Mouse (Mus musculus): Measurements from ENCODE around the gene Isg15. TPM values are rescaled to one million over a fixed set of nuclear protein-coding genes. Genes with fewer than 3 reads are reported as not detected.
A peak's percentile ranks its signal among the peaks of the same experiment; 100 is the strongest.

The Isg15 gene
- polyA plus RNA-seq, 1 experiment from 2014 or later: 6.1 TPM

- H3K27ac ChIP-seq (ENCODE audit: low read length): no peak overlapping the region
- ATAC-seq (ENCODE audit: low read depth): no peak
- peaks cover 49% of the 10 kb centered on the region for H3K4me1 ChIP-seq (ENCODE audit: control insufficient read depth, low read depth, low read length)
- H3K4me3 ChIP-seq (ENCODE audit: low read depth, low read length): peak overlapping the region; percentile 81
- H3K4me2 ChIP-seq (ENCODE audit: low read depth, low read length): peak overlapping the region; percentile 99
- peak overlapping the region; percentile 78 for H3K9ac ChIP-seq (ENCODE audit: low read depth, low read length)
- H3K9me3 ChIP-seq (replicated peaks; ENCODE audit: control insufficient read depth, low read length): no peaks in the 10 kb centered on the region
- H3K27me3 ChIP-seq (ENCODE audit: control insufficient read depth, insufficient read depth, low read depth, low read length): peaks cover 27% of the 10 kb centered on the region
- 10% methylated on average over 35 of the region's 35 CpGs for WGBS (ENCODE audit: insufficient replicate concordance)
- H3K36me3 ChIP-seq (ENCODE audit: control insufficient read depth, insufficient read depth): no peaks in the 10 kb centered on the region
These were observed 4.4 kb downstream of the Isg15 start for GRCm38 (mm10) chr4:156195927-156196870.

DNA sequence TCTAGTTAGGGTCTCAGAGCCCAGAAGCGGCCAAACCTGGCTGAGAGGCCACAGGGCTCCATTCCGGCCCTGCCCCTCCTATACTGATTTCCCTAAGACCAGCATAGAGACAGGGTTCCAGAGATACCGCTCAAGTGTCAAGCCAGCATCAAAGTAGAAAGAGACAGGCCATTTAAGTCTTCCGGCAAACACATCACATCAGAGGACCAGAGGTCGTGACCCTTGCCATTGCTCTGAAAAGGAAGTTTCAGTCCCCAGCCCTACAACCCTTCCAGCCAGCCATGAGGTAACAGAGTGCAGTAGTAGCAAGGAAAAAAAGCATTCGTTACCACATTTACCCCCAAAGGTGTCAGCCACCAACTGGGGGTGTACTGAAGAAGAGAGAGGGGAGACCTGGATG, 6.3 kb downstream of the Isg15 start:
- H3K4me1 ChIP-seq (ENCODE audit: control insufficient read depth, low read depth, low read length): peaks cover 45% of the 10 kb centered on the region
- H3K4me2 ChIP-seq (ENCODE audit: low read depth, low read length): no peak overlapping the region
- WGBS (ENCODE audit: insufficient replicate concordance): 62% methylated on average over 6 of the region's 6 CpGs
- H3K27me3 ChIP-seq (ENCODE audit: control insufficient read depth, insufficient read depth, low read depth, low read length): peaks cover 27% of the 10 kb centered on the region
- H3K9ac ChIP-seq (ENCODE audit: low read depth, low read length): no peak overlapping the region
- H3K27ac ChIP-seq (ENCODE audit: low read length): no peak overlapping the region
- no peak for ATAC-seq (ENCODE audit: low read depth)
- no peak overlapping the region for H3K4me3 ChIP-seq (ENCODE audit: low read depth, low read length)
- no peaks in the 10 kb centered on the region for H3K9me3 ChIP-seq (replicated peaks; ENCODE audit: control insufficient read depth, low read length)
- no peaks in the 10 kb centered on the region for H3K36me3 ChIP-seq (ENCODE audit: control insufficient read depth, insufficient read depth)

GRCm38 (mm10) chr4:156193906-156194305, 6.7 kb downstream of the Isg15 start:
- Histone ChIP-seq H3K4me1 (ENCODE audit: control insufficient read depth, low read depth, low read length) (peaks cover 50% of the 10 kb centered on the region), H3K4me3 (ENCODE audit: low read depth, low read length) (no peak overlapping the region), H3K9ac (ENCODE audit: low read depth, low read length) (no peak overlapping the region), H3K9me3 (replicated peaks; ENCODE audit: control insufficient read depth, low read length) (no peaks in the 10 kb centered on the region), H3K27me3 (ENCODE audit: control insufficient read depth, insufficient read depth, low read depth, low read length) (peaks cover 27% of the 10 kb centered on the region), H3K36me3 (ENCODE audit: control insufficient read depth, insufficient read depth) (no peaks in the 10 kb centered on the region), H3K4me2 (ENCODE audit: low read depth, low read length) (no peak overlapping the region), H3K27ac (ENCODE audit: low read length) (no peak overlapping the region)
- 68% methylated on average over 5 of the region's 5 CpGs for WGBS (ENCODE audit: insufficient replicate concordance)
- ATAC-seq (ENCODE audit: low read depth): no peak

DNA sequence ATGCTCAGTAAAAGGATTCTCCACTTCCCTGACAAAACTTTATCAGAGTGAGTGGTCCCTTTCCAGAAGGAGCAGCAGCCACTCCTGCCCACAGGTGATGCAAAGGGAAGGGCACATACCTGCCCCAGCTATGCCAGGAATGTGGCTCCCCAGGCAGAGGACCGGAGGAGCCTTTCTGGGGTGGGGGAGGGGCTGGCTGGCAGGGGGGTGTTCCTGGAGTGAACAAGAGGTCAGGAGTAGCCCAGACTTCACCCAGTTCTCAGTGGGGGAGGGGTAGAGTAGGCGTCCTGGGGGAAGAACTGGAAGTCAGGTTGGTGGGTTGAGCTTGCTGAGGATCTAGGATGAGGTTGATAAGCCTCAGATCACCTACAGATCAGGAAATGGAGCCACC, 7.4 kb downstream of the Isg15 start:
- Histone ChIP-seq H3K27me3 (ENCODE audit: control insufficient read depth, insufficient read depth, low read depth, low read length) (peaks cover 27% of the 10 kb centered on the region), H3K9me3 (replicated peaks; ENCODE audit: control insufficient read depth, low read length) (no peaks in the 10 kb centered on the region), H3K36me3 (ENCODE audit: control insufficient read depth, insufficient read depth) (no peaks in the 10 kb centered on the region), H3K4me2 (ENCODE audit: low read depth, low read length) (no peak overlapping the region), H3K27ac (ENCODE audit: low read length) (no peak overlapping the region), H3K4me1 (ENCODE audit: control insufficient read depth, low read depth, low read length) (peaks cover 52% of the 10 kb centered on the region), H3K9ac (ENCODE audit: low read depth, low read length) (no peak overlapping the region), H3K4me3 (ENCODE audit: low read depth, low read length) (no peak overlapping the region)
- 40% methylated on average over 2 of the region's 2 CpGs for WGBS (ENCODE audit: insufficient replicate concordance)
- no peak for ATAC-seq (ENCODE audit: low read depth)

DNA sequence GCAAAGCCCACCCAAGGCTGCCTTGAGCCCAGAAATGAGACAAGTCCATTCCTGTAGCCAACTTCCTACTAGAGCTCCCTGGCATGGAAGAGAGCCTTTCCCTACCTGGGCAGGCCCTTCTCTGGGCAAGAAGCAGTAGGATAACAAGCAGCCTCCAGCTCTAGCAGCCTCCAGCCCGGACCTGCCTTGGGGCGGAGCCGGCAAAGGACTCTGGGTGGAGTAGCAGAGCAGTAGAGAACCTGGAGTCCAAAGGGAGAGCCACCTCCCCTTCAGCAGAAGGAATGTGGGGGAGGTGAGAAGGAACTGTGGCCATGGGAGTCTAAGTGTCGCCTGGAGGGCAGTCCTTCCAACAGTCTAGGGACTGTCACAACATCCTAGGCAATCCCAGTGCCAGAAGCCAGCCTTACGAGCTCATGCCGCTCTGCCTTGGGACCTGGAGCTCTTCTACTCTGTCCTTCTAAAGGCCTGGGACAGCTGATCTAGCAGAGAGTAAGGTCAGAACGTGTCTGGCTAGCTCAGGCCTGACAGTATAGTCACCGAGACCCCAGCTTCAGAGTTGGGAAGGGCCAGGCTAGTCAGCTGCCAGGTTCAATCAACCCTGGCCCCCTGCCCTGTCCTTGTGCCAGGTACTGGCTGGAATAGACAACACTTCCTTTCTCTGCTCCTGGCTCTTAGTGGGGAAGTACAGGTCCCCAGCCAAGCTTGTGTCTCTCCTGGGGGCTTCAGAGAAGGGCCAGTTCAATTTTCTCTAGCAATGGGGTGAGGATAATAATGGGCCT, 8.0 kb downstream of the Isg15 start:
- H3K27me3 ChIP-seq (ENCODE audit: control insufficient read depth, insufficient read depth, low read depth, low read length): peaks cover 27% of the 10 kb centered on the region
- H3K9me3 ChIP-seq (replicated peaks; ENCODE audit: control insufficient read depth, low read length): no peaks in the 10 kb centered on the region
- peaks cover 49% of the 10 kb centered on the region for H3K4me1 ChIP-seq (ENCODE audit: control insufficient read depth, low read depth, low read length)
- H3K36me3 ChIP-seq (ENCODE audit: control insufficient read depth, insufficient read depth): no peaks in the 10 kb centered on the region
- ATAC-seq (ENCODE audit: low read depth): no peak
- H3K27ac ChIP-seq (ENCODE audit: low read length): no peak overlapping the region
- no peak overlapping the region for H3K9ac ChIP-seq (ENCODE audit: low read depth, low read length)
- WGBS (ENCODE audit: insufficient replicate concordance): 44% methylated on average over 8 of the region's 8 CpGs
- H3K4me2 ChIP-seq (ENCODE audit: low read depth, low read length): no peak overlapping the region
- H3K4me3 ChIP-seq (ENCODE audit: low read depth, low read length): no peak overlapping the region

GRCm38 (mm10) chr4:156188811-156189323, 11.8 kb downstream of the Isg15 start:
- peaks cover 53% of the 10 kb centered on the region for H3K4me1 ChIP-seq (ENCODE audit: control insufficient read depth, low read depth, low read length)
- H3K4me3 ChIP-seq (ENCODE audit: low read depth, low read length): no peak overlapping the region
- H3K9me3 ChIP-seq (replicated peaks; ENCODE audit: control insufficient read depth, low read length): no peaks in the 10 kb centered on the region
- H3K4me2 ChIP-seq (ENCODE audit: low read depth, low read length): no peak overlapping the region
- WGBS (ENCODE audit: insufficient replicate concordance): 48% methylated on average over 6 of the region's 6 CpGs
- H3K36me3 ChIP-seq (ENCODE audit: control insufficient read depth, insufficient read depth): no peaks in the 10 kb centered on the region
- ATAC-seq (ENCODE audit: low read depth): peak; percentile 20; the same call in 1 of the 2 replicates
- H3K9ac ChIP-seq (ENCODE audit: low read depth, low read length): no peak overlapping the region
- H3K27me3 ChIP-seq (ENCODE audit: control insufficient read depth, insufficient read depth, low read depth, low read length): no peaks in the 10 kb centered on the region; the same call in 1 of the 2 replicates
- no peak overlapping the region for H3K27ac ChIP-seq (ENCODE audit: low read length)

DNA sequence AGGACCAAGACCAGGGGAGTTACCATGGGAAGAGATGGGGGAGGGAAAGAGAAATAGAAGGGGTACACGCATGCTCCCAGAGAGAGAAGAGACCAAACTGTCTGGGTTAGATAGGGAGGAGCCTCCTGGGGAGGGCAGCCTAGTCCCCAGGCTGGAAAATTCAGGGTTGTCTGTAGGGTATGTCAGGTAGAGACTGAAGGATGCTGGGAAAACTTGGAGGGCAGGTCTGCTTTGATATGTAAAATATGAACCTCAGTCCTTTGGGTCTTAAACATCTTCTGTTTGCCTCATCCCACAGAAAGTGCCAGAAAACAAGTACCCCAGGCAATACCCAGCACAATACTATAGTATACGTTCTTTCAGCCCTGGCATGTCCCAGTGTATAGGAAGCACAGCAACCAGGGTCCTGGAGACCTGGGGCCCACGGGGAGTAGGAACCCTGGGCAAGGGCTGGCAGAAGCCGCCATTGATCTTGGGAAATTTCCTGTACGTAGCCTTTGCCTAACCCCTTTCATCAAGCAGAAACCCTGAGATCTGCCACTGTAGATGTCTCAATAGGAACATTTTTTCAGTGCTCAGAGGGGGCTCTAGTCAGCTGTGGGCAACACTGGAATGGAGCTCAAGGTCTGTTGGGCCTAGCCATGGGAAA, 12.3 kb downstream of the Isg15 start:
- Histone ChIP-seq H3K36me3 (ENCODE audit: control insufficient read depth, insufficient read depth) (no peaks in the 10 kb centered on the region), H3K9me3 (replicated peaks; ENCODE audit: control insufficient read depth, low read length) (no peaks in the 10 kb centered on the region), H3K4me2 (ENCODE audit: low read depth, low read length) (no peak overlapping the region), H3K9ac (ENCODE audit: low read depth, low read length) (no peak overlapping the region), H3K4me3 (ENCODE audit: low read depth, low read length) (no peak overlapping the region), H3K4me1 (ENCODE audit: control insufficient read depth, low read depth, low read length) (peaks cover 50% of the 10 kb centered on the region), H3K27me3 (ENCODE audit: control insufficient read depth, insufficient read depth, low read depth, low read length) (no peaks in the 10 kb centered on the region), H3K27ac (ENCODE audit: low read length) (no peak overlapping the region)
- WGBS (ENCODE audit: insufficient replicate concordance): 57% methylated on average over 5 of the region's 5 CpGs
- no peak for ATAC-seq (ENCODE audit: low read depth)

DNA sequence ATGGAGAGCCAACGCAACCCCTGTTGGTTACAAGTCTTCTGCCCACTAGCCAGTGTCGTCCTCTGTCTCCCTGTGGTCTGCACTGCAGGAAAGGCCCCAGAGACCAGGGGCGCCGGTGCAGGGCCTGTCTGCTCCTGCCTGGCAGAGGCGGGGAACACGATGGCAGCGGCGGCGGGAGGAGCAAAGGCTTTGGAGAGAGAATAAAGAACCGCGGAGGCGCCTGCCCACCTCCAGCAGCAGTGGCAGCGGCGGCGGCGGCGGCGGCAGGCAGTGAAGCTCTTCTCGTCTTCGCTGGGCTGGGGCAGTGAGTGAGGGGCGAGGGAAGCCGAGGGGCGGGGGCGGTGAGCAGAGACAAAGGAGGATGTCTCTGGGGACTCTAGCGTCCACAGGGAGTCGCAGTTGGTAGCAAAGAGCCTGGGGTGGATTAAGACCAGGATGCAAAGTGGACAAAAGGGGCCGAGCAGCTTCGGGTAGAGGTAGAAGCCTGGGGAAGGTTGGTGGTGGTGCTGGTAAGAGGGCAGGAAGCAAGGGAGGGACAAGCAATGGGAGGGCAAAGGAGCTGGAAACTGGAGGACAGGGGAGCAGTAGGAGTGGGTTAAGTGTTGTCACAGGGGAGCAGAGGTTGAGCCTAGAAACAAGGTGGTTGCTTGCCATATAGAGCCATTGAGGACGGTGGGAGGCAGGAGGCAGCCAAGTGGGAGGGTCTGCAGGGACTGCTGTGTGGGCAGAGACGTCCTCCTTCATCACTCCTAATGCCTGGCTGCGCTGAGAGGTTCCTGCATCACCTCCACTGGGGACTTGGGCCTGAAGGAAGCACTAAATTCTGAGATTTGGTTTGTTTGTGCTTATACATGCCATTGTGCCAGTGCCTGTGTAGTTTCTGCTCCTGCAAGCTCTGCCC, 14.4 kb downstream of the Isg15 start:
- H3K4me2 ChIP-seq (ENCODE audit: low read depth, low read length): peak overlapping the region; percentile 51
- peaks cover 37% of the 10 kb centered on the region for H3K4me1 ChIP-seq (ENCODE audit: control insufficient read depth, low read depth, low read length)
- H3K4me3 ChIP-seq (ENCODE audit: low read depth, low read length): peak overlapping the region; percentile 35
- 14% methylated on average over 31 of the region's 31 CpGs for WGBS (ENCODE audit: insufficient replicate concordance)
- H3K9me3 ChIP-seq (replicated peaks; ENCODE audit: control insufficient read depth, low read length): no peaks in the 10 kb centered on the region
- H3K36me3 ChIP-seq (ENCODE audit: control insufficient read depth, insufficient read depth): no peaks in the 10 kb centered on the region
- H3K9ac ChIP-seq (ENCODE audit: low read depth, low read length): peak overlapping the region; percentile 45
- no peak for ATAC-seq (ENCODE audit: low read depth)
- no peak overlapping the region; the same call in 1 of the 2 replicates for H3K27ac ChIP-seq (ENCODE audit: low read length)
- no peaks in the 10 kb centered on the region for H3K27me3 ChIP-seq (ENCODE audit: control insufficient read depth, insufficient read depth, low read depth, low read length)
